Mouse (Mus musculus) kidney, adult 11 months (tissue): Measurements from ENCODE around the gene Tmem115.

Source experiments
- DNase-seq: peaks from one replicate; pipeline ENCODE4 v3.0.0; 2022

The Tmem115 gene

GRCm38 (mm10) chr9:107533791-107534407 lies at the start of gene Tmem115:
TSS of gene Tmem115 (plus strand) at chr9:107533945.
- peak; percentile 98 for DNase-seq

GRCm38 (mm10) chr9:107484302-107484701 lies 49.4 kb upstream of the Tmem115 start:
- DNase-seq: no peak

- no peak for DNase-seq
These were observed 49.0 kb upstream of the Tmem115 start for GRCm38 (mm10) chr9:107484766-107485165.

- no peak for DNase-seq
These were observed 47.7 kb upstream of the Tmem115 start for GRCm38 (mm10) chr9:107486086-107486485.

GRCm38 (mm10) chr9:107486507-107487225 lies 47.1 kb upstream of the Tmem115 start:
- DNase-seq: peak; percentile 61

- no peak for DNase-seq
These were observed 43.6 kb upstream of the Tmem115 start for GRCm38 (mm10) chr9:107490146-107490545.

- no peak for DNase-seq
These were observed 43.1 kb upstream of the Tmem115 start for GRCm38 (mm10) chr9:107490625-107491024.

GRCm38 (mm10) chr9:107493511-107493910 lies 40.2 kb upstream of the Tmem115 start:
- DNase-seq: no peak

- no peak for DNase-seq
These were observed 39.5 kb upstream of the Tmem115 start for GRCm38 (mm10) chr9:107494238-107494637.

GRCm38 (mm10) chr9:107496359-107496758 lies 37.4 kb upstream of the Tmem115 start:
- DNase-seq: no peak

- DNase-seq: no peak
These were observed 32.9 kb upstream of the Tmem115 start for GRCm38 (mm10) chr9:107500708-107501286.

GRCm38 (mm10) chr9:107502131-107502846 lies 31.5 kb upstream of the Tmem115 start:
- DNase-seq: no peak

GRCm38 (mm10) chr9:107504662-107505537 lies 28.8 kb upstream of the Tmem115 start:
- no peak for DNase-seq

GRCm38 (mm10) chr9:107508266-107508665 lies 25.5 kb upstream of the Tmem115 start:
- DNase-seq: no peak

GRCm38 (mm10) chr9:107510384-107511100 lies 23.2 kb upstream of the Tmem115 start:
- no peak for DNase-seq

- DNase-seq: no peak
These were observed 22.3 kb upstream of the Tmem115 start for GRCm38 (mm10) chr9:107511436-107511835.

GRCm38 (mm10) chr9:107512326-107512725 lies 21.4 kb upstream of the Tmem115 start:
- DNase-seq: no peak

GRCm38 (mm10) chr9:107514303-107514955 lies 19.3 kb upstream of the Tmem115 start:
- DNase-seq: peak; percentile 58

GRCm38 (mm10) chr9:107520331-107520730 lies 13.4 kb upstream of the Tmem115 start:
- DNase-seq: no peak

- no peak for DNase-seq
These were observed 12.6 kb upstream of the Tmem115 start for GRCm38 (mm10) chr9:107521190-107521589.

- DNase-seq: no peak
These were observed 11.9 kb upstream of the Tmem115 start for GRCm38 (mm10) chr9:107521711-107522399.
